Mouse (Mus musculus): ENCODE data around the gene Kif26b. TPM values are rescaled to one million over a fixed set of nuclear protein-coding genes. Genes with fewer than 3 reads are reported as not detected.

The Kif26b gene
- total RNA-seq (2023), result under 1 TPM; 0.68 to 0.81 TPM

GRCm38 (mm10) chr1:178528431-178529351 lies at the start of gene Kif26b:
Kif26b (plus strand) TSS chr1:178529125.

Other genes with a start within 250 kb of the Kif26b start
- 10 to 100 TPM; 30.9 to 33.7 TPM for gene Cox20, start 210.0 kb upstream of the Kif26b start, total RNA-seq (2023)
- 100 to 1,000 TPM; 508 to 523 TPM for gene Hnrnpu, start 191.3 kb upstream of the Kif26b start, total RNA-seq (2023)
- gene Efcab2, start 123.0 kb upstream of the Kif26b start, total RNA-seq (2023), result 1 to 10 TPM; 1.9 to 2.1 TPM

All from neutrophil, adult 83 days (primary cell).